Mouse (Mus musculus) cerebellum, adult 11 months (tissue): ENCODE measurements at regions not wholly inside any gene's neighbourhood (a gene's known extent, or its start where the extent isn't known, plus 50 kb on each side); places are given as distances from the start of the nearest gene placed in this dataset.

Experiments used
- DNase-seq: peaks from one replicate; pipeline ENCODE4 v3.0.0; 2022

DNA sequence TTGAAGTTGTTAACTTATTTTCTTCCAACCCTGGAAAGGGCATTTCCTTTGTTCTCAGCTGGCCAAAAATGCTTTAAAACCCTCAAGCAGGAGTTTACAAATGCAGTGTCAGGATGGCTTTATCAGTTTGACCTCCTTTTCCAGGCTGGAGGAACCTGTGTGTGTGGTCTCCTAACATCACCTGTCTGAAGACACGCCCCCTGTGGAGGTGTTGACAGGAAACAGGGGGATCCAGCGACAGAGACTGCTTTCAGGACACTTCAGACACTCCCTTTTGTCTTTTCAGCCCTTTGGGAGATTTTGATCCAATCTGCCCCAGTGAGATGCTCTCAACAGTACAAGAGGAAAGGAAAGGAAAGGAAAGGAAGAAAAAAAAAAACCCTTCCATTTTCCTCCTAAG lies 202.5 kb upstream of the Jade1 start:
- no peak for DNase-seq

DNA sequence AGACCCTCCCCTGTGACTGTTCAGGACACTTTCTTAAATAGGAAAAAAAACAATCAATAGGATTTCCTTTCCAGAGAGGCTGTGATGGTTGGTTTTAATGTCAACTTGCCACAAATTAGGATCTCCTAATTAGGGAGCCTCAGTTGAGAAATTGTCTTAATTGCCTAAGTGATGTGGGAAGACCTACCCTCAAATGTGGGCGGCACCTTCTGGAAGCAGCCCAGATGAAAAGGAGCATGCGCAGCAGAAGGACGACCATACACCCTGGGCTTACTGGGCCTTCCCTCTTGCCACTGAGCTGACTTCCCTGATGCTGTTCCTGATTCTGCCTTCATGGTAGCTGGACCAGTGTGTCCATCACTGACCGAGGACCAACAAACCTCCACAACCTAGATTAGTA lies 203.7 kb upstream of the Jade1 start:
- DNase-seq = no peak

DNA sequence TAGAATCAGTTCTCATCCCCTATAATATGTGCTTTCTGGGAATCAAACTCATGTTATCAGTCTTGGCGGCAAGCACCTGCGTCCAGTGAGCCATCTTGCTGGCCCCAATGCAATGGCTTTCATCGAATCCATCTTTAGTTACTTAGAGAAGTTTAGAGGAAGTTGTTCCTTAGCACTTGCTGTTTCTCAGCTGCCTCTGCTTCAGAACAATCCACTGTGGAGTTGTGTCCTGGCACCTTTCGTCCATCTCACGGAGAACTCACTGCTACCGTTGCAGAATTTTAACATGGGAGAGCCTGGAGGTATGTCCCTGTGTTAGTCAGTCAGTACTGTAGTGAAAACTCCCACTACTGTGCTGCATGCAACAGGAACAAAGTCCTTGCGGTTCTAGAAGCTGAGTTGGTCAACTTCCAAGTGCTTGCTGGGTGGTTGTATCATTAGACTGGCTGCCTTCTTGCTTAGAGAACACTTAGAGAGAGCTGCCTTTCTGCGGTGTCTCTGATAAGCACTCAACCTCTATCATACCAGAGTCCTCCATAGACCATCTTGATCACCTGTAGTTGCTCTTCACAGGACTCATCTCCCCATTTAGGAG lies 204.3 kb upstream of the Jade1 start:
- no peak for DNase-seq

DNA sequence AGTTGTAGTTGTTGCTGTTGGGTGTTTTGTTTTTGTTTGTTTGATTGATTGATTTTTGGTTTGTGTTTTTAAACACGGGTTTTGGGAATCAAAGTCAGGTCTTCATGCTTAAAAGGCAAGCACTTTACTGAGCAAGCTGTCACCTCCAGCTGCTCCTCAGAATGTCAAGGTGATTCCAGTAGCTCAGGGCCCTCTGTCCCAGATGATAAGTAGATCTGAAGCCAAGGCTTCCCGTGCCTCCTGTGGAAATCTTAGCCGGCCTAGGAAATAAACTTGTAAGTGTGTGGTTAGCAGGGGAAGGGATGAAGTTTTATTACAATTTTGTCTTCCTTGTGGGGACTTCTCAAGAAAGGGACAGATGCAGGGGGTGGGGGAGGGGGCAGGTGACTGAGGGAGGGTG lies 205.2 kb upstream of the Jade1 start:
- DNase-seq = no peak

DNA sequence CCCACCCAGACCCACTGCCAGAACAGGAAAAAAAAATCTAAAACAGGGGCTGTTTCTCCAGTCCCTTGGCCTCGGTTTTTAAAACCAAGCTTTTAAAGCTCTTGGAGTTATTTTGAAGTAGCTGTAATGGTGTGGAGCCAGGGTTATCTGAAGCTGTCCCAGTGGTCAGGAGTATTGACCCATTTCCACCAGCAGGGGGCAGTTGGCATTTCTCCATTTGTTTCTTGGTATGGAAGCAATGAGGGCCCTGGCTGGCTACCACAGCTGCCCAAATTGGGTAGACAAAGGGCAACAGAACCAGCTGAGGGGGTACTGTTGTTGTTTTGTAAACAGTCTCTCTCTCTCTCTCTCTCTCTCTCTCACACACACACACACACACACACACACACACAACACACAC lies 206.7 kb upstream of the Jade1 start:
- no peak for DNase-seq

DNA sequence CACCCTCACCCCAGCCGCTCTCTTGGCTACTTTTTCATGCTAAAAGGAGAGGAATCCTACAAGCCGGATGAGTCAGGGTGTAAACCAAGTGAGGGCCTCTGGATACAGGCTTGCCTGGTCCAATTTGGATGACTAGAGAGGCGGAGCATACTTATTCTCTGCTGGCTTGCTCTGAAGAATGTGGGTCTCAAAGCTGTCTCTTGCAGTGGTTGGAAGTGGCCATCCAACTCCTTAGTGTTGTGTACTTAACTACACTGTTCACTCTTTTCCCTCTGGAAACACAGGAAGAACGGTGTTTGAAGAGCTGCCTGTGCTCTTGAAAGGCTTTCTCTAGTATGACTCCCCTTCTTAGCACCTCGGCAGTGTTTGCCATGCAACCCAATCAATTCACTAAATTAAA lies 208.7 kb upstream of the Jade1 start:
- no peak for DNase-seq

DNA sequence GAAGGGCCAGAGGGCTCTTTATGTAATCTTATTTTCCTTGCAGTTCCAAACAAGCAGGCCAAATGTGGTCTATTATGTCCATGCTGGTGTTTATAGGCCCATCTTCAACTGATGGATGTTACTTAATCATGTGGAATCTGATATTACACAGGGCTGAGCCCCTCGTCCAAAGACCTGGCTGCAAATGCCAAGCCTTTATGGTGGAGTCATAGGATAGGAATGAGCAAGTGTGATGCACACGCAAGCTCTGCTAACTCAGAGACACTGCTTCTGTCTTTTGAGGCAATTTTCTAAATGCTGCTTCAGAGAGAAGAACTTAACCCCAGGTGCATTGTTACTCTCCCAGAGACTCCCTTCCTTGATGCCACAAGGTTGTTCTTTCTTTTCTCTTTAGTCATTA lies 212.1 kb upstream of the Jade1 start:
- DNase-seq = no peak

DNA sequence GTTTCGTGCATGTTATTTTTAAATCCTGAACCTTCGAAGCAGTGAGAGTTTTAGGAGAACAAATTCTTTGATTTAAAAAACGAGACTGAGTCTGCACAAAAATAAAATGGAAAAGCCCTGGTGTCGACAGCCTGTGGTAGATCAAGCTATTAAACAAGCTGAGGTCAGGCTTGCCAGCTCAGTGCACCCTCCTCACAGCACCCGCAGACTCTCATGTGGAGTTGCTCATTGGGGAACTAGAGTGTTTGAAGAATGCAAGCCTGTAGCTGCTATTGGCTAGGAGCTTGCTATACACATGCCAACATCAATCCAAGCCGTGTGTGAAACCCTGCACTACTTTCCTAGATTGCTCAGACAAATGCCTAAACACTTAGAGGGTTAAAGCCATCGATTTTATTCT lies 223.1 kb upstream of the Jade1 start:
- DNase-seq = no peak

DNA sequence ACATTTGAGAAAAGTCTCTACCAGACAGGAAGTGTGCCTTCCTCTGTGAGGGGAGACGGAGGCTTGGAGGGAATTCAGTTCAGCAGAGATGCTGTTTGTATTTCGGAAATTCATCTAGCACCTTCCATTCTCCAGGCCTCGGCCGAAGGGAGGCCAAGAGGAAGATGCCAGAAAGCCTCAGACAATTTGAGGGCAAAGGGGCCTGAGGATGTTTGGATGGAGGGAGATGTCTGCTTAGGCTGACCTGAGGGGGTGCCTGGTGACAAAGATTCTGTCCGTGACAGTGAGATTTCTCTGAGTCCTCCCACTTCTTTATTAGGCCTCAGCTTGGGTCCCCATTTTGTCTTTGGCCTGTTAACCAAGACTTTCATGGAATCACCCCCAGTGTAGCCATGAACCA lies 225.2 kb upstream of the Jade1 start:
- DNase-seq = no peak

DNA sequence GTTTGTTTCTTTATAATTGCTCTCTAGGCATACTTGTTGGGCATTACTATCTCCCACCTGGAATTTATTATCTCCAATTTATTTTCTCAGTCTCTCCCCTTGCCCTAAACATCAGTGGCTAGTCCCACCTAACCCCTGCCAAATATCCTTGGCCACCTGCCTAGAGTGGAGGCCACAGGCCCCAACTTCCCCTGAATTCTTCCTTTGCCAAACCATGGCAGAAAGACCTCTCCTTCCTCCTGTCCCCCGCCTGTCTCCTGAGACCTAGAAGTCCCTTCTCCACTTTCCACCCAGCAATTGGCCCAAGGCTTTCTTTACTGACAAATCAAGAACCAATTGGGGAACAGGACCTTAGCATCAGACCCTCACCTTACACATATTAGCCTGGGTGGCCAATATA lies 226.7 kb upstream of the Jade1 start:
- DNase-seq = no peak

DNA sequence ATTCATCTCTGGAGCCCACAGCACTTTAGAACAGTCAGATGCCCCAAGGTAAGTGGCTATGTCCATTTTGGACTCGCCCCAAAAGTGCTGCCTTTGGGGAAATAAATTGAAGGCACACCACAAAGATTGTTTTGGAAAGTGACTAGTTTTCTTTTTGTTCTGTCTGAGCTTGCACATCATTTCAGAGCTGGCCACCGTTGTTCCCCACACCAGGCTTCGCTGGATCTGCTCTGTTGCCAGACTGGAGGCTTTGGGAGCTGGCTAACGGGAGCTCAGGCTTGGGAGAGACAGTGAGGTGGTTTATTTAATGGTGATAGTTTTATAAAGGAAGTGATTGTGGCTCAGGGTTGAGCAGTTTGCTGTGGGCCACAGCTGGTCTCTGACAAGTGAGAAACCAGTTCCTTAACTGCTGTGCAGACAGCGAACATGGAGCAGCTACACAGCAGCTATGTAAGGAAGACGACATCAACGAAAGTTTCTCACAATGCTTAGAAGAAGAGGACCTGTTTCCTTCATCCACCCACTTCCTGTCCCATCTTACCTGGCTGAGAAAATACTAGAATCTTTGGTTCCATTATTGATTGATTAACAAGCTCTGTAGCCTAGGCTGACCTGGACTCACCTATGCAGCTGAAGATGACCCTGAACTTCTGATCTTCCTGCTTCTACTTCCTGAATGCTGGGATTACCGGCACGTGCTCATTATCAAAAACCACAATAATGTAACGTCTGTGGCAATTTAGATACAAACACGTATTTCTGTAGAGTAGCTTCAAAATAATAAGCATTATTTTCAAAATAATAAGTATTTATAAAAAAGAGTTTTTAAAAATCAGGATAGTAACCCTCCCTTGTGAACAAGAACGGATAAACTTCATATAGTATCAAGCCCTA lies 229.1 kb upstream of the Jade1 start:
- DNase-seq = no peak

DNA sequence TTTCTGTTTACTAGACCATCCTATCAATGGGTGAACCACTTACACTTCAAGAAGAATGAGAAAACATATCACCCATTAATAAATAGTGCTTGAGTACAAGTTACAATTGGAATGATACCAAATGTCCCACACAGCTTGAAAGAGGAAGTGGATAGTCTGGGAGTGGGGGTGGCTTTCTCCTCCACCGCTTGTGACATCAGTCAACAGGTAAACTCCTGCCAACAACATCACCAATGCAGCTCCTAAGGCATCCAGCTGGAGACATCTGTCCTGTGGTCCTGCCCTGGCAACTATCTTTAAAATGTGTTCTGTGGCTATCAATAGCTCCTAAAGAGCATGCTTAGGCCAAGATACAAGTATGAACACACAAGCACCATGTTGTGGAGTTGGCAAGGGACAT lies 233.7 kb upstream of the Jade1 start:
- DNase-seq = no peak

DNA sequence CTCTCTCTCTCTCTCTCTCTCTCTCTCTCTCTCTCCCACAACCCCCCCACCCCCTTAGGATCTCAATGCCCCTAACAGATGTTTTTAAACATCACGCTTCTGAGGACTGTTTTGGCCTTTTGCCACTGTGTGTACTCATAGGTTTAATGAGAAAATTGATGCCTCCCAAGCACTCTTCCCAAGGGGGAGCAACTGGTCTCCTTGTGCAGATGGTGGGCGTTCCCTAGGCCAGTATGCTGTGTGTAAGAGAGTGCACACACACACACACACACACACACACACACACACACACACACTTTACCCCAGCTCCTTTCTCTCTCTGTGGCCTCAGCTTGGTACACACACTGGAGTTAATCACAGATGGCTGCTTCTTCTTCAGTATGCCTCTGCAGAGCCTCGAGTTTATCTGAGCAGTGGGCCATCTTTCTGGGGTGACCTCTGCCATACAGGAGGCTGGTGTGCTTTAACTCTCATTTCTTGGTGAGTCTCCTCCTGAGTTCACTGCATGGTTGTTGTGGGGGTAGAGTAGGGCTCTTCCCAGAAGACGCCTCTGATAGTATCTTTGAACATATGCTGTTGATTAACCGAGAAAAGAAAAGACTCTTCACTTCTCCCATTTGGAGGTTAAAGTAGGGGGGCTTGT lies 236.2 kb upstream of the Jade1 start:
- DNase-seq = no peak

DNA sequence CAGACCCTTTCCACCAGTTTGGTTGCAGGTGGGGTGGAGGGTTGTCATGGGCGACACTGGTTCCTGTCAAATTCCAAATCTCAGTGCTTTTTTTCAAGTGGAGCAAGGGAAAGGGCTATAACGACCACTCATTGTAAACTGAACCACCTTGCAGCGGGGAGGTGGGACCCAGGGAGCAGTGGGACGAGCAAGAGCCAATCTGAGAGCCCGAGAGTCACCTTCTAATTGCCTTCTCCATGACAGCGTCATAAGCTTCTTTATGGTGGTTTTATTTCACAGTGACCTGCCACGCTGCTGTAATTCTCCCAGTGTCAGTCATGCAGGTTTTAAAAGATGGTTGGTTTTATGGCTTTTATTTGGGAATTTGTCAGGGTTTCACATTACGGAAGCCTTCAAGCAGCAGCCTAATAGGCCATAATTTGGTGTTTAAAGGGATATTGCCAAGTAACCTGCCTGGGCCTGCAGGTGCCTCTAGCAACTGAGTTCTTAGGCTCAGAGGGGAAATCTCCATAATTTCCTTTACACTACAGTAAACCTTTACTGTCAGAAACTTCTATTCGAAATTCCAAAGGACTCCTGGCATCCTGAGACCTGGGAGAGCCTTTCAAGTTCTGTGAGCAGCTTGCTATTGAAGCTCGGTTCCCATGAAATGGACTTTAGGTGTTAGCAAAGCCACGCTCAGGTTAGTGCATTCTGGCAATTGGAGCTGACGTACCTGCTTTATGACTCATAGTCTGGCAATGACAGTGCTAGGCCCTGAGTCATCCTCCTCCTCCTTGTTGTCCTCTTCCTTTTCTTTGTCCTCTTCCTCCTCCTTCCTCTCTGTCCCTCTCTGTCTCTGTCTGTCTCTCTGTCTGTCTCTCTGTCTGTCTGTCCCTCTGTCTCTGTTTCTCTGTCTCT lies 235.6 kb upstream of the Pgrmc2 start:
- no peak for DNase-seq

DNA sequence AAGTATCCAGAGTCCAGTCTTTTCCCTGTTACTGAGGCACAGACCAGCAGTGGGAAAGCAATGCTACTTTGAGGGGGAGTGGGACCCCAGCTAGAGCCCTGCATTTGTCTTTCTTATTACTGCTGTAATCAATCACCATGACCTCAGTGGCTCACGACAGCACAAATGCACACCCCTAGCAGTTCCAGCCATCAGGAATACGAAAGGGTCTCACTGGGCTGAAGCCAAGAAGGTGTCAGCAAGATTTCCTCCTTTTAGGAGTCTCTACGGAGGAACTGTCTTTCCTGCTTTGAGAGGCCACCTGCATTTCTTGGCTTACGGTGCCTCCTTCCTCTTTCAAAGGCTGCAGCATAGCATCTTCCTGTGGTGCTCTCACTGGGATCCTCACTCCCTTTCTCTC lies 234.3 kb upstream of the Pgrmc2 start:
- no peak for DNase-seq

DNA sequence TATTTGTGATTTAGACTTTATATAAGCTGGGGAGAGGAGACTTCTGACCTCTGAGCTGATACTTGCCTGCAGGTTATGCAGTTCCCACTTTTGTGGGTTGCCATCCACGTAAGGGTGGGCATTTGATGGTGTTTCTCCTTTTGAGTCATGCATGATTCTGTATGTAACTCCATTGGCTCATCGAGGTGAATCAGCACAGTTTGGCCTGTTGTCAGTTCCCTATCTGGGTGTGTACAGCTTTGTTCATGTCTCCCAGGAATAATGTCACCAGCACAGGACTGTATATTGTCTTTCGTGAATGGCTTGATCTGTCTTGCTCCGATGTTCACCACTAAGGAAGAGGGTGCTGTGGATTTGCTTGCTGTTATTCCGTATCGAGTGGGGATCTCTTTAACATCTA lies 229.6 kb upstream of the Pgrmc2 start:
- DNase-seq = no peak

DNA sequence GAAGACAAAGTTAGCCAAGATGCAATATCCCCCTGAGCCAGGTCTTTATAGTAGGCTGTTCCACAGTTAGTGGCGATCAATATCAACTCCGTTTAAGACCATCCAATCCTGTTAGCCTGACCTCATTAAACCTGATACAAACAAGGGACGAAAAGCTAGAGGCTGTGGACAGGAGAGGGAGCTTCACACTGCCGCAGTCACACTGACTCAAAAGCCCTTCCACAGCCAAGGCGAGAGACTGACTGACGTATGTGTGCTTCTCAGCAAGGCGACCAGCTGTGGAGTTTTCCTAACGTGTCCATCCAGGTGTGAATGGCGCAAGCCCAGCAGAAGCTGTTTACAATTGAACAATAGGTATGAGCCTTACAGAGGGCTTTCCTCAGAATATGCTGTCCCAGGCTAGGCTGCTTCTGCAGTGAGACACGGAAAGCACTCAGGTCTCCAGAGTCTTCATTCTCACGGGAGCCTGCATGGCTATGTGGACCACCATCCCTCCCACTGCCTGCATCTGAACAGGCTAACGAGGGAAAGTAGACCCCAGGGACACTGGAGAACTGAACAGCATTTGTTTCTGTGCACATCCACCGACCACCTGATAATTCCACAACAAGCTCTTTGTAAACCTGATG lies 224.7 kb upstream of the Pgrmc2 start:
- DNase-seq = no peak

DNA sequence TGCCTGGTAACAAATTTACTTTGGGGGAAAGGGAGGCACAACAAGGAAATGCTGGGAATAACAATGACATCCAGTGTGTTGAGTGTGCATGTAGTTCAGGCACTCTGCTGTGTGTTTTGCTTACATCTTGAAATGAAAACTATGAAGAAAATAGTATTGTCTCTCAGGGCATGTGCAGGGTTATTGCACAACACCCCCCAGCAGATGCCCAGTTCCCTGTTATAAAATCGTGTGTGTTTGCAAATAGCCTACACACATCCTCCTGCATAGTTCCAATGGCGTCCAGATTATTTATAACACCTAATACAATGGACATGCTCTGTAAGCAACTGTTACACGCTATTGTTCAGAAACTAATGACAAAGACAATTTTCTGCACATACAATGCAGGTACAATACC lies 220.0 kb upstream of the Pgrmc2 start:
- no peak for DNase-seq

DNA sequence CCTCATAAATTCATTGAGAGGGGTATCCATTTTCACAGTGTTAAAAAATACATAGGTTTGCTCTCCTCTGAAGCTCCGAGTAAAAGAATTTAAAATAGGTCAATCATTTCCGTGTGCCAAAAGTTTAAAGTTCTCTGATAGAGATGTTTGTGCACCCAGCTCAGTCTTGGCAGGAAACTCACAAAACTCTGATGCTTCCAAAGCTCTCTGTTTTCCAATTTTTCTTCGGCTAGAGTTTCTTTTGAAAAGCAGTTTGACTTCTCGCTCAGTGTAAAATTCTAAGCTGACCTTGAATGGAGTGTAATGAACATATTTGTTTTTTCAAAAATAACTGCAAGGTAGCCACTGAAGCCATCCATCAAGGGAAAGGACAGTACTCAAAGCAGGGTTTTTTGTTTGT lies 215.9 kb upstream of the Pgrmc2 start:
- no peak for DNase-seq

DNA sequence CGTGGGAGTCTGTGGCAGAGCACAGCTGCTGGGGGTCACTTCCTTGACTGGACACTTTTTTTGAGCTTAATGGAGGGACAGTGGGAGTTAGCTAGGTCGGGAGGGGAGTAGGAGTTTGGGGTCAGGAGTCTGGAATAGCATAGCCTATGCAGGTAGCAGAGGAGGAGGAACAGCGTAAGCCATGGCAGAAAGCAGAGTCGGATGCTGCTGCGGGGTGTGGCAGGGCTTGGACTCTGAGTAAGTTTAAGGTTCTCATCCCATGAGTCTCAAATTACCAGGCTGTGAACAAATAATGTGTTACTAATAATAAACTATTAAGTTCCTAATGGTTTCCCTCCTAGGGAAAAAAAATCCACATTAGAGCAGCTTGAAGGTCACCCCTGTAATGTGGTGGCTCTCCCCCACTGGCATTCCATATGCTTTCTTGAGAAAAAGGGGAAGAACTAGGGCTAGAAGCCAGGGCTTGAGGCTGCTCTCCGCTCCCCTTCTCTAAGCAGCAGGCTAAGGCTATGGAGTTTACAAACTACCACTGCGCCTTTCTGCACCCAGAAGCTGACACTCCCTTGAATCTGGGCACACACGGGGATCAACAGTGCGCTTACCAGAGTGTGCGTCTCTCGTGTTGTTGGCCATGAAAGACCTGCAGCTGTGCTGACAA lies 213.4 kb upstream of the Pgrmc2 start:
- no peak for DNase-seq

DNA sequence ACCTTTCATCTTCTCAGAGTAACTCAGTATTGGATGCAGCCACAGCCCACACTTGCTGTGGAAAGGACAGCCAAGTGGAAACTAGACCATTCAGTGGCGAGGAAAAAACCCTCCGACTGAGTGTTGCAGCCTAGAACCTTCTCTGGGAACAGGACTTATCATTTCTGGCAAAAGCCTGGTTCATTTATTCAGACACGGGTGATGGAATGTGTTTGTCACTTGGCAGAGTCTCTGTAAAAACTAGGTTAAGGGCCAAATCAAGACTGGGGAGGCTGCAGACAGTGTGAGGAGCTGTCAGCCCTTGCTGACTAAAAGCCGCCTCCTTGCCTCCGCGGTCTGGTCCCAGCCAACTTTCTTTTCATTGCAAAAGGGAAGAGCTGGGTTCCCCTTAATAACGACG lies 212.3 kb upstream of the Pgrmc2 start:
- peak; percentile 10 for DNase-seq
